Mouse (Mus musculus): ENCODE measurements around the gene Utp14a.
"Not testable (repeated sequence)": the region's sequence is repeated elsewhere in the genome, so short reads cannot be mapped to it uniquely, and the experiment has no call there.

Utp14a gene

GRCm38 (mm10) chrX:48256468-48257007 is at the start of gene Utp14a:
Gene Utp14a (plus strand): TSS chrX:48256862.
- DNase-seq, result peak; percentile 99

GRCm38 (mm10) chrX:48207761-48208487 is 48.7 kb upstream of the Utp14a start:
- DNase-seq, result peak; percentile 91

- peak; percentile 99 for DNase-seq
These were observed 48.0 kb upstream of the Utp14a start, which contains the start of gene Zdhhc9 for GRCm38 (mm10) chrX:48208519-48209185. Gene Zdhhc9 (minus strand): TSS chrX:48208878.

- DNase-seq, result not testable (repeated sequence)
These were observed 46.9 kb upstream of the Utp14a start for GRCm38 (mm10) chrX:48209746-48210145.

GRCm38 (mm10) chrX:48219468-48219867 is 37.2 kb upstream of the Utp14a start:
- no peak for DNase-seq

GRCm38 (mm10) chrX:48222706-48223105 is 34.0 kb upstream of the Utp14a start:
- no peak for DNase-seq

GRCm38 (mm10) chrX:48226225-48226624 is 30.4 kb upstream of the Utp14a start:
- no peak for DNase-seq

- peak; percentile 94 for DNase-seq
These were observed 22.2 kb upstream of the Utp14a start for GRCm38 (mm10) chrX:48234417-48234816.

- DNase-seq, result no peak
These were observed 733 bp upstream of the Utp14a start for GRCm38 (mm10) chrX:48255830-48256428.

GRCm38 (mm10) chrX:48257011-48257410 is 349 bp downstream of the Utp14a start:
- DNase-seq, result no peak

GRCm38 (mm10) chrX:48271671-48272070 is 15.0 kb downstream of the Utp14a start:
- no peak for DNase-seq

GRCm38 (mm10) chrX:48274634-48275033 is 18.0 kb downstream of the Utp14a start:
- no peak for DNase-seq

- DNase-seq, result no peak
These were observed 21.4 kb downstream of the Utp14a start for GRCm38 (mm10) chrX:48278103-48278502.

- DNase-seq, result peak; percentile 99
These were observed 27.8 kb downstream of the Utp14a start for GRCm38 (mm10) chrX:48284386-48285005.

- DNase-seq, result peak; percentile 99
These were observed 28.5 kb downstream of the Utp14a start for GRCm38 (mm10) chrX:48285006-48285650.

GRCm38 (mm10) chrX:48285651-48286021 is 29.0 kb downstream of the Utp14a start:
- DNase-seq, result peak; percentile 98

- DNase-seq, result no peak
These were observed 29.8 kb downstream of the Utp14a start for GRCm38 (mm10) chrX:48286488-48286887.

- peak; percentile 31 for DNase-seq
These were observed 31.3 kb downstream of the Utp14a start for GRCm38 (mm10) chrX:48288008-48288407.

- DNase-seq, result peak; percentile 34
These were observed 34.8 kb downstream of the Utp14a start for GRCm38 (mm10) chrX:48291413-48291812.

- DNase-seq, result no peak
These were observed 48.7 kb downstream of the Utp14a start for GRCm38 (mm10) chrX:48305356-48305755.

GRCm38 (mm10) chrX:48310706-48311517 is 54.2 kb downstream of the Utp14a start:
- DNase-seq, result no peak

GRCm38 (mm10) chrX:48311727-48312126 is 55.1 kb downstream of the Utp14a start:
- DNase-seq, result no peak
